Mouse (Mus musculus) liver, embryonic 12.5 days (tissue): ENCODE data around the gene Rps6ka1. TPM values are rescaled to one million over a fixed set of nuclear protein-coding genes. Genes with fewer than 3 reads are reported as not detected.
A peak's percentile ranks its signal among the peaks of the same experiment; 100 is the strongest.

ENCODE experiments used
- ATAC-seq: fragments of 200-750 bp; cut with Nextera tagmentation; 2 replicates; pipeline ENCODE4 v1.8.0; 2017; ENCODE audit warnings: moderate number of reproducible peaks, mild to moderate bottlenecking, moderate library complexity
- H3K27ac ChIP-seq: fragments of 300-500 bp; sonication (generic); 2 replicates; pipeline ENCODE4 v1.5.1; 2016; ENCODE audit warnings: mild to moderate bottlenecking
- H3K27me3 ChIP-seq: fragments of 300-500 bp; sonication (generic); replicated peaks from 2 replicates; pipeline ENCODE4 v1.6.1; 2016; ENCODE audit warnings: mild to moderate bottlenecking, moderate library complexity
- H3K36me3 ChIP-seq: fragments of 300-500 bp; sonication (generic); 2 replicates; pipeline ENCODE4 v1.6.1; 2016; ENCODE audit warnings: mild to moderate bottlenecking, moderate library complexity
- H3K4me1 ChIP-seq: fragments of 300-500 bp; sonication (generic); 2 replicates; pipeline ENCODE4 v1.6.1; 2016
- H3K4me2 ChIP-seq: fragments of 300-500 bp; sonication (generic); 2 replicates; pipeline ENCODE4 v1.6.1; 2016; ENCODE audit warnings: mild to moderate bottlenecking, moderate library complexity
- H3K4me3 ChIP-seq: fragments of 300-500 bp; sonication (generic); 2 replicates; pipeline ENCODE4 v1.5.1; 2016; ENCODE audit warnings: mild to moderate bottlenecking, moderate library complexity
- H3K9ac ChIP-seq: fragments of 300-500 bp; sonication (generic); 2 replicates; pipeline ENCODE4 v1.6.1; 2016; ENCODE audit warnings: mild to moderate bottlenecking, moderate library complexity
- H3K9me3 ChIP-seq: fragments of 300-500 bp; sonication (generic); replicated peaks from 2 replicates; pipeline ENCODE4 v1.6.1; 2016; ENCODE audit warnings: mild to moderate bottlenecking, moderate library complexity
- WGBS: fragments of 180-500 bp; shearing (Covaris S2); methylation state at CpG from one replicate; pipeline ENCODE4 v1.1.7; 2016; ENCODE audit not compliant: insufficient replicate concordance; 5-methylcytosine and 5-hydroxymethylcytosine counted together
- polyA plus RNA-seq: library from polyadenylated mRNA; unstranded; fragments of >200 nt; fragmentation: Nextera tagmentation; extraction: Ambion mirVana; gene quantifications from 2 replicates; pipeline ENCODE4 v1.2.1, GENCODE M21; 2016

The Rps6ka1 gene
- polyA plus RNA-seq, 1 experiment from 2014 or later: 60.9 TPM

GRCm38 (mm10) chr4:133829281-133830070 lies 58.1 kb downstream of the Rps6ka1 start:
- Histone ChIP-seq H3K4me1 (peaks cover 27% of the 10 kb centered on the region), H3K27me3 (no peaks in the 10 kb centered on the region), H3K4me3 (no peak overlapping the region), H3K9ac (no peak overlapping the region), H3K9me3 (no peaks in the 10 kb centered on the region), H3K27ac (no peak overlapping the region), H3K4me2 (peak overlapping the region; percentile 30), H3K36me3 (no peaks in the 10 kb centered on the region)
- ATAC-seq: no peak
- 10% methylated on average over 10 of the region's 10 CpGs for WGBS

GRCm38 (mm10) chr4:133827887-133828794 lies 59.5 kb downstream of the Rps6ka1 start:
- Histone ChIP-seq H3K27me3 (no peaks in the 10 kb centered on the region), H3K9ac (no peak overlapping the region), H3K4me2 (peak overlapping the region; percentile 57), H3K9me3 (no peaks in the 10 kb centered on the region), H3K36me3 (no peaks in the 10 kb centered on the region), H3K4me1 (peaks cover 29% of the 10 kb centered on the region), H3K4me3 (peak overlapping the region; percentile 6; the same call in 1 of the 2 replicates), H3K27ac (no peak overlapping the region)
- ATAC-seq: peak; percentile 71
- 20% methylated on average over 25 of the region's 25 CpGs for WGBS

- H3K27me3 ChIP-seq: no peaks in the 10 kb centered on the region
- H3K4me2 ChIP-seq: no peak overlapping the region
- H3K4me3 ChIP-seq: no peak overlapping the region
- H3K9me3 ChIP-seq: no peaks in the 10 kb centered on the region
- no peak overlapping the region for H3K27ac ChIP-seq
- H3K9ac ChIP-seq: no peak overlapping the region
- peaks cover 25% of the 10 kb centered on the region for H3K4me1 ChIP-seq
- H3K36me3 ChIP-seq: no peaks in the 10 kb centered on the region
- WGBS: 69% methylated on average over 6 of the region's 6 CpGs
- ATAC-seq: no peak
Observed at GRCm38 (mm10) chr4:133827354-133827753, 60.2 kb downstream of the Rps6ka1 start.

- no peak for ATAC-seq
- Histone ChIP-seq H3K4me2 (no peak overlapping the region), H3K4me3 (no peak overlapping the region), H3K9me3 (no peaks in the 10 kb centered on the region), H3K27ac (no peak overlapping the region), H3K36me3 (no peaks in the 10 kb centered on the region), H3K27me3 (no peaks in the 10 kb centered on the region), H3K9ac (no peak overlapping the region), H3K4me1 (peaks cover 31% of the 10 kb centered on the region)
- 54% methylated on average over 3 of the region's 3 CpGs for WGBS
Observed at GRCm38 (mm10) chr4:133825731-133826130, 61.9 kb downstream of the Rps6ka1 start.

GRCm38 (mm10) chr4:133820806-133821560 lies 66.6 kb downstream of the Rps6ka1 start:
- Histone ChIP-seq H3K36me3 (no peaks in the 10 kb centered on the region), H3K27me3 (no peaks in the 10 kb centered on the region), H3K27ac (no peak overlapping the region), H3K4me2 (0 out of 2 replicates have a peak overlapping the region, but pooled peaks have one; percentile 5), H3K9me3 (no peaks in the 10 kb centered on the region), H3K4me3 (no peak overlapping the region), H3K4me1 (peaks cover 18% of the 10 kb centered on the region), H3K9ac (no peak overlapping the region)
- WGBS: 32% methylated on average over 9 of the region's 9 CpGs
- ATAC-seq: no peak

GRCm38 (mm10) chr4:133820166-133820565 lies 67.4 kb downstream of the Rps6ka1 start:
- no peak for ATAC-seq
- no peak overlapping the region for H3K4me3 ChIP-seq
- 41% methylated on average over 4 of the region's 4 CpGs for WGBS
- no peaks in the 10 kb centered on the region for H3K27me3 ChIP-seq
- no peaks in the 10 kb centered on the region for H3K9me3 ChIP-seq
- H3K4me2 ChIP-seq: no peak overlapping the region
- peaks cover 26% of the 10 kb centered on the region for H3K4me1 ChIP-seq
- H3K36me3 ChIP-seq: no peaks in the 10 kb centered on the region
- H3K27ac ChIP-seq: no peak overlapping the region
- H3K9ac ChIP-seq: no peak overlapping the region

GRCm38 (mm10) chr4:133817356-133817755 lies 70.2 kb downstream of the Rps6ka1 start:
- no peak for ATAC-seq
- peaks cover 35% of the 10 kb centered on the region for H3K4me1 ChIP-seq
- no peaks in the 10 kb centered on the region for H3K36me3 ChIP-seq
- H3K4me2 ChIP-seq: no peak overlapping the region
- no peak overlapping the region for H3K9ac ChIP-seq
- no peaks in the 10 kb centered on the region for H3K9me3 ChIP-seq
- H3K4me3 ChIP-seq: no peak overlapping the region
- WGBS: 91% methylated on average over 5 of the region's 5 CpGs
- no peak overlapping the region for H3K27ac ChIP-seq
- no peaks in the 10 kb centered on the region for H3K27me3 ChIP-seq

- H3K27ac ChIP-seq: peak overlapping the region; percentile 99; the same call in 1 of the 2 replicates
- no peaks in the 10 kb centered on the region for H3K9me3 ChIP-seq
- H3K27me3 ChIP-seq: no peaks in the 10 kb centered on the region
- 40% methylated on average over 7 of the region's 7 CpGs for WGBS
- H3K36me3 ChIP-seq: no peaks in the 10 kb centered on the region
- H3K4me3 ChIP-seq: no peak overlapping the region
- peak overlapping the region; percentile 87 for H3K9ac ChIP-seq
- ATAC-seq: no peak
- H3K4me1 ChIP-seq: peaks cover 38% of the 10 kb centered on the region
- H3K4me2 ChIP-seq: peak overlapping the region; percentile 83
Observed at GRCm38 (mm10) chr4:133816504-133816875, 71.1 kb downstream of the Rps6ka1 start.

- H3K9ac ChIP-seq: peak overlapping the region; percentile 87
- no peak for ATAC-seq
- WGBS: 20% methylated on average over 16 of the region's 16 CpGs
- H3K4me3 ChIP-seq: no peak overlapping the region; the same call in 1 of the 2 replicates
- H3K27me3 ChIP-seq: no peaks in the 10 kb centered on the region
- H3K27ac ChIP-seq: peak overlapping the region; percentile 99; the same call in 1 of the 2 replicates
- peaks cover 41% of the 10 kb centered on the region for H3K4me1 ChIP-seq
- H3K4me2 ChIP-seq: peak overlapping the region; percentile 83
- H3K36me3 ChIP-seq: no peaks in the 10 kb centered on the region
- no peaks in the 10 kb centered on the region for H3K9me3 ChIP-seq
Observed at GRCm38 (mm10) chr4:133815635-133816503, 71.7 kb downstream of the Rps6ka1 start.

- no peak for ATAC-seq
- WGBS: 17% methylated on average over 25 of the region's 25 CpGs
- peak overlapping the region; percentile 71 for H3K4me3 ChIP-seq
- no peaks in the 10 kb centered on the region for H3K9me3 ChIP-seq
- H3K36me3 ChIP-seq: no peaks in the 10 kb centered on the region
- H3K9ac ChIP-seq: peak overlapping the region; percentile 87
- peak overlapping the region; percentile 99 for H3K27ac ChIP-seq
- peak overlapping the region; percentile 83 for H3K4me2 ChIP-seq
- peaks cover 41% of the 10 kb centered on the region for H3K4me1 ChIP-seq
- no peaks in the 10 kb centered on the region for H3K27me3 ChIP-seq
Observed at GRCm38 (mm10) chr4:133814804-133815515, 72.6 kb downstream of the Rps6ka1 start.
